Mouse (Mus musculus): ENCODE measurements around the gene 0610009B22Rik. TPM values are rescaled to one million over a fixed set of nuclear protein-coding genes. Genes with fewer than 3 reads are reported as not detected.

The 0610009B22Rik gene
- polyA plus RNA-seq, 1 experiment, result 27.9 TPM

GRCm38 (mm10) chr11:51643202-51643601, 45.5 kb downstream of the 0610009B22Rik start:
- H3ac ChIP-seq (ENCODE audit: control insufficient read depth, insufficient read length), result no peak overlapping the region
- H3K79me2 ChIP-seq (ENCODE audit: control insufficient read depth, insufficient read depth), result no peaks in the 10 kb centered on the region
- H3K27me3 ChIP-seq (ENCODE audit: control insufficient read depth, insufficient read depth, insufficient read length), result no peaks in the 10 kb centered on the region
- H3K4me2 ChIP-seq (ENCODE audit: low read depth), result no peak overlapping the region
- H3K36me3 ChIP-seq (ENCODE audit: control insufficient read depth, insufficient read depth), result peaks cover 3% of the 10 kb centered on the region
- H3K4me3 ChIP-seq, result no peak overlapping the region
- TF ChIP-seq SRF (IDR thresholded peaks at IDR 0.05; ENCODE audit: control insufficient read depth, insufficient read length, low read depth), result no peak
- TF ChIP-seq CEBPB (IDR thresholded peaks at IDR 0.05; ENCODE audit: insufficient read depth, poor library complexity, severe bottlenecking), result no peak
- no peak for TF ChIP-seq MYOD1 (IDR thresholded peaks at IDR 0.05; ENCODE audit: control insufficient read depth in 1 of 3, insufficient read length in 2 of 3, low read depth in 2 of 3)
- TF ChIP-seq TCF3 (IDR thresholded peaks at IDR 0.05; ENCODE audit: insufficient read length, low read depth), result no peak
- no peak for TF ChIP-seq E2F4 (IDR thresholded peaks at IDR 0.05; ENCODE audit: insufficient read depth)
- TF ChIP-seq TCF12 (IDR thresholded peaks at IDR 0.05; ENCODE audit: insufficient read depth, poor library complexity, severe bottlenecking), result no peak
- no peak for TF ChIP-seq USF1 (IDR thresholded peaks at IDR 0.05; ENCODE audit: low read depth)
- no peak for TF ChIP-seq POLR2A (IDR thresholded peaks at IDR 0.05; ENCODE audit: insufficient read length, low read depth)
- TF ChIP-seq MYOG (IDR thresholded peaks at IDR 0.05; ENCODE audit: control insufficient read depth in 1 of 3, insufficient read depth in 1 of 3, insufficient read length in 2 of 3, low read depth in 2 of 3), result no peak
- no peak for TF ChIP-seq MAX (IDR thresholded peaks at IDR 0.05; ENCODE audit: low read depth)
- no peak for TF ChIP-seq REST (IDR thresholded peaks at IDR 0.05; ENCODE audit: insufficient read depth, insufficient read length)

GRCm38 (mm10) chr11:51640748-51641147, 47.9 kb downstream of the 0610009B22Rik start:
- Histone ChIP-seq H3K27me3 (ENCODE audit: control insufficient read depth, insufficient read depth, insufficient read length) (no peaks in the 10 kb centered on the region), H3ac (ENCODE audit: control insufficient read depth, insufficient read length) (no peak overlapping the region), H3K36me3 (ENCODE audit: control insufficient read depth, insufficient read depth) (peaks cover 3% of the 10 kb centered on the region), H3K4me3 (no peak overlapping the region), H3K4me2 (ENCODE audit: low read depth) (no peak overlapping the region), H3K79me2 (ENCODE audit: control insufficient read depth, insufficient read depth) (no peaks in the 10 kb centered on the region)
- TF ChIP-seq REST (IDR thresholded peaks at IDR 0.05; ENCODE audit: insufficient read depth, insufficient read length) (no peak), MAX (IDR thresholded peaks at IDR 0.05; ENCODE audit: low read depth) (no peak), SRF (IDR thresholded peaks at IDR 0.05; ENCODE audit: control insufficient read depth, insufficient read length, low read depth) (no peak), CEBPB (IDR thresholded peaks at IDR 0.05; ENCODE audit: insufficient read depth, poor library complexity, severe bottlenecking) (no peak), MYOG (IDR thresholded peaks at IDR 0.05; ENCODE audit: control insufficient read depth in 1 of 3, insufficient read depth in 1 of 3, insufficient read length in 2 of 3, low read depth in 2 of 3) (no peak), MYOD1 (IDR thresholded peaks at IDR 0.05; ENCODE audit: control insufficient read depth in 1 of 3, insufficient read length in 2 of 3, low read depth in 2 of 3) (no peak), TCF3 (IDR thresholded peaks at IDR 0.05; ENCODE audit: insufficient read length, low read depth) (no peak), TCF12 (IDR thresholded peaks at IDR 0.05; ENCODE audit: insufficient read depth, poor library complexity, severe bottlenecking) (no peak), POLR2A (IDR thresholded peaks at IDR 0.05; ENCODE audit: insufficient read length, low read depth) (no peak), USF1 (IDR thresholded peaks at IDR 0.05; ENCODE audit: low read depth) (no peak), E2F4 (IDR thresholded peaks at IDR 0.05; ENCODE audit: insufficient read depth) (no peak), POLR2AphosphoS2 (IDR thresholded peaks at IDR 0.05; ENCODE audit: insufficient read length, low read depth) (no peak)

- TF ChIP-seq SRF (IDR thresholded peaks at IDR 0.05; ENCODE audit: control insufficient read depth, insufficient read length, low read depth) (no peak), CEBPB (IDR thresholded peaks at IDR 0.05; ENCODE audit: insufficient read depth, poor library complexity, severe bottlenecking) (no peak), TCF12 (IDR thresholded peaks at IDR 0.05; ENCODE audit: insufficient read depth, poor library complexity, severe bottlenecking) (no peak), MAX (IDR thresholded peaks at IDR 0.05; ENCODE audit: low read depth) (no peak), USF1 (IDR thresholded peaks at IDR 0.05; ENCODE audit: low read depth) (no peak), MYOD1 (IDR thresholded peaks at IDR 0.05; ENCODE audit: control insufficient read depth in 1 of 3, insufficient read length in 2 of 3, low read depth in 2 of 3) (no peak), MYOG (IDR thresholded peaks at IDR 0.05; ENCODE audit: control insufficient read depth in 1 of 3, insufficient read depth in 1 of 3, insufficient read length in 2 of 3, low read depth in 2 of 3) (no peak), REST (IDR thresholded peaks at IDR 0.05; ENCODE audit: insufficient read depth, insufficient read length) (no peak), E2F4 (IDR thresholded peaks at IDR 0.05; ENCODE audit: insufficient read depth) (no peak), TCF3 (IDR thresholded peaks at IDR 0.05; ENCODE audit: insufficient read length, low read depth) (no peak), POLR2AphosphoS2 (IDR thresholded peaks at IDR 0.05; ENCODE audit: insufficient read length, low read depth) (no peak), POLR2A (IDR thresholded peaks at IDR 0.05; ENCODE audit: insufficient read length, low read depth) (no peak)
- Histone ChIP-seq H3K79me2 (ENCODE audit: control insufficient read depth, insufficient read depth) (no peaks in the 10 kb centered on the region), H3K27me3 (ENCODE audit: control insufficient read depth, insufficient read depth, insufficient read length) (no peaks in the 10 kb centered on the region), H3K4me3 (no peak overlapping the region), H3K4me2 (ENCODE audit: low read depth) (no peak overlapping the region), H3K36me3 (ENCODE audit: control insufficient read depth, insufficient read depth) (no peaks in the 10 kb centered on the region), H3ac (ENCODE audit: control insufficient read depth, insufficient read length) (no peak overlapping the region)
Measured at GRCm38 (mm10) chr11:51638497-51638896, 50.2 kb downstream of the 0610009B22Rik start.

GRCm38 (mm10) chr11:51637971-51638414, 50.7 kb downstream of the 0610009B22Rik start:
- TF ChIP-seq USF1 (IDR thresholded peaks at IDR 0.05; ENCODE audit: low read depth) (no peak), MYOG (IDR thresholded peaks at IDR 0.05; ENCODE audit: control insufficient read depth in 1 of 3, insufficient read depth in 1 of 3, insufficient read length in 2 of 3, low read depth in 2 of 3) (no peak), MAX (IDR thresholded peaks at IDR 0.05; ENCODE audit: low read depth) (no peak), TCF3 (IDR thresholded peaks at IDR 0.05; ENCODE audit: insufficient read length, low read depth) (no peak), CEBPB (IDR thresholded peaks at IDR 0.05; ENCODE audit: insufficient read depth, poor library complexity, severe bottlenecking) (no peak), SRF (IDR thresholded peaks at IDR 0.05; ENCODE audit: control insufficient read depth, insufficient read length, low read depth) (no peak), REST (IDR thresholded peaks at IDR 0.05; ENCODE audit: insufficient read depth, insufficient read length) (no peak), POLR2AphosphoS2 (IDR thresholded peaks at IDR 0.05; ENCODE audit: insufficient read length, low read depth) (no peak), POLR2A (IDR thresholded peaks at IDR 0.05; ENCODE audit: insufficient read length, low read depth) (no peak), TCF12 (IDR thresholded peaks at IDR 0.05; ENCODE audit: insufficient read depth, poor library complexity, severe bottlenecking) (no peak), E2F4 (IDR thresholded peaks at IDR 0.05; ENCODE audit: insufficient read depth) (no peak), MYOD1 (IDR thresholded peaks at IDR 0.05; ENCODE audit: control insufficient read depth in 1 of 3, insufficient read length in 2 of 3, low read depth in 2 of 3) (no peak)
- Histone ChIP-seq H3K4me2 (ENCODE audit: low read depth) (no peak overlapping the region), H3K79me2 (ENCODE audit: control insufficient read depth, insufficient read depth) (no peaks in the 10 kb centered on the region), H3K4me3 (no peak overlapping the region), H3K36me3 (ENCODE audit: control insufficient read depth, insufficient read depth) (no peaks in the 10 kb centered on the region), H3K27me3 (ENCODE audit: control insufficient read depth, insufficient read depth, insufficient read length) (no peaks in the 10 kb centered on the region), H3ac (ENCODE audit: control insufficient read depth, insufficient read length) (no peak overlapping the region)
